Mouse (Mus musculus): Measurements from ENCODE around the gene Cebpz.

GRCm38 (mm10) chr17:78883291-78883690 lies 53.6 kb downstream of the Cebpz start:
- TF ChIP-seq CTCF (IDR thresholded peaks at IDR 0.05; ENCODE audit: borderline replicate concordance, insufficient read depth, low read depth, low read length): no peak
- TF ChIP-seq POLR2A (IDR thresholded peaks at IDR 0.05; ENCODE audit: borderline replicate concordance, insufficient read depth, low read length): no peak

Measured in cerebellum, adult 2 months (tissue).